Mouse (Mus musculus): ENCODE measurements around the gene Kpna2. TPM values are rescaled to one million over a fixed set of nuclear protein-coding genes. Genes with fewer than 3 reads are reported as not detected.

Kpna2 gene
- total RNA-seq, 2 experiments from 2014 or later: 17.7 to 19.1 TPM

GRCm38 (mm10) chr11:106962310-106962709 lies 37.0 kb downstream of the Kpna2 start:
- TF ChIP-seq CTCF (conservative IDR thresholded peaks at IDR 0.05): no peak
- no peak for DNase-seq (ENCODE audit: low spot score in 2 of 2)
- no peak overlapping the region for H3K27ac ChIP-seq
- H3K4me3 ChIP-seq: no peak overlapping the region

DNA sequence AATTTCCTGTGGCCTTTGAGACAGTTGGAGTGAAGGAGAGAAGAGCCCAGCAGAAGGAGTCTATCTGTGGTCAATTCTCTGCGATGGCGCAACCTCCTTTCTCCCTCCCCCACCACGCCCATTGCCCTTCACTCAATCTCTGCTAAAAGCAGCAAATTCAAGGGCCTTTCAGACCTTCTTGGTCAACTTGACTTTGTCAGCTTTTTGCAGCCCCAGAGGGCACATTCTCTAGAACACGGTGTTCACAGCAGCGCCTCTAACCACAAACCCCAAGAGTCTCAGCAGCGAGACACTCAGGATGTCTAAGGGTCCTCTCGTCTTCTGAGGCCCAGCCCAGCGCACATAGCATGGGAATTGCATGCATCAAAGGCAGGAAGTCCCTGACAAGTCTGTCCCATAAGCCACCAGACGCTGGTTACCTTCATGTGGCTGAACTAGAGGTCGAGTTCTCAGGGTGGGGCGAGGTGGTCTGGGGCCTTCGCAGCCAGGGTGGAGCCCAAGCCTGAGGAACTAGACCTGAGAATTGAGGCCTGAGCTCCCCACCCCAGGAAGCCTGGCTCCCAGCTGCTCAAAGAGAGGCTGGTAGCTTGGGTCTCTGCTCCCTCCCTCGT lies 37.8 kb downstream of the Kpna2 start:
- no peak for DNase-seq (ENCODE audit: low spot score in 2 of 2)
- Histone ChIP-seq H3K4me3 (no peak overlapping the region), H3K27ac (no peak overlapping the region)
- TF ChIP-seq CTCF (conservative IDR thresholded peaks at IDR 0.05): no peak

GRCm38 (mm10) chr11:106959121-106959520 lies 40.2 kb downstream of the Kpna2 start:
- no peak overlapping the region for H3K27ac ChIP-seq
- no peak for DNase-seq (ENCODE audit: low spot score in 2 of 2)
- H3K4me3 ChIP-seq: no peak overlapping the region
- no peak for TF ChIP-seq CTCF (conservative IDR thresholded peaks at IDR 0.05)

- DNase-seq (ENCODE audit: low spot score in 2 of 2): no peak
- Histone ChIP-seq H3K27ac (no peak overlapping the region), H3K4me3 (no peak overlapping the region)
- TF ChIP-seq CTCF (conservative IDR thresholded peaks at IDR 0.05): no peak
Measured at GRCm38 (mm10) chr11:106958407-106959071, 40.8 kb downstream of the Kpna2 start.

DNA sequence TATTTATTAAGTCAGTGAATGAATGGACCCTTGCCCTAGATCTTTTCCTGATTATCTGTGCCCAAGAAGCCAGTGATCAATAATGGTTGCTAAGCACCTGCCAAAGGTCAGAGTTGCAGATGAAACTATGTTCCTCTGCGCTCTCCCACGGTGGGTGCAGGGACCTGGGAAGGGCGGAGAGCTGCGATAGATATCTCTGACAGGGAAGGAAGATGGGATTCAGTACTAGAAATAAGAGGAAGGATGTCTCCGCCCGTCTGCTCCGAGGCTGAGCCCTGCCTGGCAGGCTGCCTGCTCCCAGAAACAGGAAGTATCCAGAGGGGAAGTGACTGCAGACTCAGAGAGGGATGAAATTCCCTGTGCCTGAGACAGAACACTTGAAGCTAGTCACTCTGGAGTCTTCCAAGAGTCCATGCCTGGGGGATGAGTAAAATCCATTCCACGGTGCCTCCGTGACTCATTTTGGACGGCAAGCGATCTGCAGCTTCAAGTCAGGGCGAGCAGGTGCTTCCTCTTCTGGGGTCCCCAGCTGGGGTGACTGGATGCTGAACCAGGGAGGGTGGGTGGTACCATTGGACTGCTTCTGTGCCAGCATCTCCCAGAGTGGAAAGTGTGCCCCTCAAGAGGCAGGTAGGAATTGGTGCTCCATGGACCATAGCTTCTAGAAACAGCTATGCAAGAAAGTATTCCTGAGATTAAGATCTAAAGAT lies 41.9 kb downstream of the Kpna2 start:
- Histone ChIP-seq H3K27ac (no peak overlapping the region), H3K4me3 (no peak overlapping the region)
- DNase-seq (ENCODE audit: low spot score in 2 of 2): peak in 1 of 2 experiments; percentile 13
- TF ChIP-seq CTCF (conservative IDR thresholded peaks at IDR 0.05): no peak

- TF ChIP-seq CTCF (conservative IDR thresholded peaks at IDR 0.05): no peak
- no peak for DNase-seq (ENCODE audit: low spot score in 2 of 2)
- Histone ChIP-seq H3K4me3 (no peak overlapping the region), H3K27ac (no peak overlapping the region)
Measured at GRCm38 (mm10) chr11:106954566-106954965, 44.8 kb downstream of the Kpna2 start.

DNA sequence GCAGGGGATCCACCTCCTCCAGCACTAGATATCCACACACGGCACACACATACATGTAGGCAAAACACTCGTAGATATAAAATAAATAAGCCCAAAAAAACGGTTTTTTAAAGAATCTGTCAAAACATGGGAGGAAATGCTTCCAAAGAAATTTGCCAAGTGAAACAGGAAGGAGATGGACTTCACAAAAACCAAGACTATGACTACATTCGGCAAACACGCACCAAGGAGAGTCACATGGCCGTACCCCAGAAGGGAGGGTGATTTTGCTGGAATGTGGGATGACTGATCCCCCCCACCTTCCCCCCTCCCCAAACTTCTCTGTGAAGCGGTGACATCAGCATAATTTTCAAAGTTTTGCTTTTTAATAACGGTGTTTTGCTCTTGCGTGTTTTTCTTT lies 45.2 kb downstream of the Kpna2 start:
- Histone ChIP-seq H3K27ac (no peak overlapping the region), H3K4me3 (no peak overlapping the region)
- TF ChIP-seq CTCF (conservative IDR thresholded peaks at IDR 0.05): no peak
- DNase-seq (ENCODE audit: low spot score in 2 of 2): no peak

Other genes starting within 250 kb of the Kpna2 start
- gene Pecam1, start 248.9 kb downstream of the Kpna2 start, total RNA-seq (2021): 10 to 100 TPM; 15.9 to 20.4 TPM
- gene Milr1, start 248.3 kb downstream of the Kpna2 start, total RNA-seq (2021): not detected
- 1 to 10 TPM; 3.1 to 5.0 TPM for gene Polg2, start 220.0 kb downstream of the Kpna2 start, total RNA-seq (2021)
- gene Ddx5, start 210.4 kb downstream of the Kpna2 start, total RNA-seq (2021): 100 to 1,000 TPM; 779 to 834 TPM
- 10 to 100 TPM; 13.6 to 18.8 TPM for gene Cep95, start 210.3 kb downstream of the Kpna2 start, total RNA-seq (2021)
- 10 to 100 TPM; 29.6 to 31.1 TPM for gene Smurf2, start 78.8 kb downstream of the Kpna2 start, total RNA-seq (2021)
- gene 1810010H24Rik, start 26.1 kb upstream of the Kpna2 start, total RNA-seq (2021): 1 to 10 TPM; 3.1 to 3.5 TPM
- gene Bptf, start 132.6 kb upstream of the Kpna2 start, total RNA-seq (2021): 10 to 100 TPM; 69.3 to 76.2 TPM
- gene Nol11, start 189.8 kb upstream of the Kpna2 start, total RNA-seq (2021): 10 to 100 TPM; 25.9 to 26.4 TPM